Mouse (Mus musculus): ENCODE results near the gene Zfp46.

- TF ChIP-seq CTCF (IDR thresholded peaks at IDR 0.05; ENCODE audit: low read depth) (no peak), EP300 (IDR thresholded peaks at IDR 0.05; ENCODE audit: low read depth) (no peak)
These were observed 7.2 kb downstream of the Zfp46 start for GRCm38 (mm10) chr4:136291692-136292091.

Data from liver, postnatal 0 days (tissue).